Mouse (Mus musculus): ENCODE data around the gene Zfp318.

- TF ChIP-seq CTCF (conservative IDR thresholded peaks at IDR 0.05; ENCODE audit: low read length) (no peak), NANOG (IDR thresholded peaks at IDR 0.05; ENCODE audit: borderline replicate concordance, low read length) (no peak), POU5F1 (IDR thresholded peaks at IDR 0.05; ENCODE audit: borderline replicate concordance, low read length) (no peak)
Observed at GRCm38 (mm10) chr17:46455110-46455691, 71.7 kb downstream of the Zfp318 start.
